Mouse (Mus musculus): Measurements from ENCODE around the gene Aknad1. TPM values are rescaled to one million over a fixed set of nuclear protein-coding genes. Genes with fewer than 3 reads are reported as not detected.

Aknad1 gene
- polyA plus RNA-seq, 1 experiment from 2014 or later: not detected

DNA sequence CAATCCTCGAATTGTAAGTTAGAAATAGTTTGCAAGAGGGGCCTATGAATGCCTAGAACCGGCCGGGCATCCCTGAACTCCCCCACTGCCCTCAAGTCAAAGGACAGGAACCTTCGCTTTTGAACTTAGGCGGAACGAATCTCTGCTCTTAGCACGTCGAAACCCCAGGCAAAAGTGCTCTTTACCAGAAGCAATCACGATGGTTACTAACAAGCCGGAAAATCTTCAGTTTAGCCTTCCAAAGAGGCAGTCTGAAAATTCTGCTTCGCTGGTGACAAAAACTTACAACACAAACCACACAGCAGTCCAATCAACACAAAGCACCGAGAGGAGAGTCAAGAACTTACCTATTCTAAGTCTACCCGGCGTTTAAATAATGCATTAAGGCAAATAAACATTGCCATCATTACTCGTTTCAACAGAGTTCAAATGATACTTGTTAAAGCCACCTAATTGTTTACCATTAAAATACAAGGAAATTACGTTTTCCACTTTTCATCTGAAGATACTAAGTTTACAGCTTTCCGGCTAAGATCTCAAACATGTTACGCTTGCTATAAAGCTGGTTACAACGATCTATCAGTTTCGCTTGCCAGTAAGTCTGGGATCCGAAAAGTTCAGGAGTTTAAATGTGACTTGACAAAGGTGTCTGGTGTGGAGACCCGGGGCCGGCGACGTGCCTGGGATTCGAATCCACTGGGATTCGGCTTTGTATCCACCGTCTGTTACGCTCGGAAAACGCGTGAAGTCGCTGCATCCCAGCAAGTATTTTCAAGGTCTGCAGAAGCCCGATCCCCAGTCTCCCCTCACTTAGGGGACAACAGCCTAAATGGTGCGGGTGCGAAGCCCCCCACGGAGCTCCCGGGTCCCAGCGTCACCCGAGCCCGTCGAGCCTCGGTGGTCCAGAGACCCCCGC, 18.1 kb upstream of the Aknad1 start:
- Histone ChIP-seq H3K36me3 (no peaks in the 10 kb centered on the region), H3K4me1 (peaks cover 14% of the 10 kb centered on the region), H3K27ac (peak overlapping the region; percentile 93), H3K9me3 (no peaks in the 10 kb centered on the region), H3K27me3 (ENCODE audit: insufficient read depth, poor library complexity, severe bottlenecking) (no peaks in the 10 kb centered on the region), H3K4me3 (peak overlapping the region; percentile 82)
- under 1% methylated on average over 44 of the region's 44 CpGs for WGBS
- peak; percentile 82 for DNase-seq (ENCODE audit: low spot score)

DNA sequence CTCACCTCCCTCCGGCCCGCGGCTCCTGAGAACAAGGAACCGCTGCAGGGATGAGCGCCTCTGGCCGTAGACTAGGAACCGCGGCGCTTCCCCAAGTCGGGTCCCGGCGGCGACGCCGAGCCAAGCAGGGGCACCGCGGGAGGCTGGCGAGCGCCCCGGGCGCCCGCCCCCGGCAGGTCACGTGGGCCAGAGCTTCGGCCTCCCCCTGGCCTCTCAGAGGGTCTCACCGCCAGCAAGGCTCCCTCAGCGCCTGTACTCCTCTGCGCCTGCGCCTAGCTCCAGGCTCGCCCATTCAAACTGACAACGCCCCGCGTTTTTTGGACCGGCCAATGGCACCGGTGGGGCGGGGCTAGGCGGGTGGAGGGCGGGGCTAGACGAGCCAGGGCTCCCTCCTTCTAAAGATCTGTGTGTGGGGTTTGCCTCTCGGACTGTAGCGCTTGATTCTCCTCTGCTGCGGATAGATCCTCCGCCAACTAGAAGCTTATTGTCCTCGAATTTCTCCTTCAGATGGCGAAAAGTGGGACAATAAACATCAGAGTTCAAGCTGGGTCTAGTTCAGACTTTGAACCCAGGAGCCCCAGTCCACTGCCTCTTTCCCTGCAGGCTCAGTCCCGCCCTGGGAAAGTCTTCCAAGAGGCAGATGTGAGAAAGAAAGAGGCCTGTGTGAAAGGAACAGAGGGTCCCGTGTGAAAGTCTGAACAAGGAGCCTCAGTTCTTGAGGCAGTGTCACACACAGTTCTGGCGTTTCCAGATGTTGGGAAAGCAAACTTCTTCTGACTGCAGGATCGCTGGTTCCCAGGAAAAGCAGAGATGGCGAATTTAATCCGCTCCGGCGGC, 17.2 kb upstream of the Aknad1 start, which contains the start of gene Gpsm2:
TSS of gene Gpsm2 (minus strand) at position 274 of the 837 bp plus-strand sequence.
- DNase-seq (ENCODE audit: low spot score): peak; percentile 99
- Histone ChIP-seq H3K4me1 (peaks cover 14% of the 10 kb centered on the region), H3K4me3 (peak within 1 kb of the TSS; percentile 82), H3K27me3 (ENCODE audit: insufficient read depth, poor library complexity, severe bottlenecking) (no peaks in the 10 kb centered on the region), H3K36me3 (no peaks in the 10 kb centered on the region), H3K9me3 (no peaks in the 10 kb centered on the region), H3K27ac (peak within 1 kb of the TSS; percentile 93)
- 4% methylated on average over 53 of the region's 53 CpGs for WGBS

DNA sequence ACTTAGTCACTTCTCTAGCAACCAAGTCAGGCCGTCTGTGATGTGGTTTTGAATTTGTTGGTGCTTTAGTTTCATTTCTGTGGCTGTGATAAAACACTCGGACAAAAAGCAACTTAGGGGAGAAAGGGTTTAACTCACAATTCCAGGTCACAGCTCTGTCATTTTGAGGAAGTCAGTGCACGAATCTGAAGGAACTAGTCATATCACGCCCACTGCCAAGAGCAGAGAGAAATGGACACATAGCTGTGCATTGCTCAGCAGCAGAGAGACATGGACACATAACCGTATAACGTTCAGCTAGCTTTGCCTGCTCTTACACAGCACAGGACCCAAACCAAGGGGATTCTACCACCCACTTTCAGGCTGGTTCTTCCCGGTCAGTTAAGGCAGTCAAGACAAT, 13.0 kb upstream of the Aknad1 start:
- DNase-seq (ENCODE audit: low spot score): no peak
- no peak overlapping the region for H3K27ac ChIP-seq
- 88% methylated on average over 7 of the region's 7 CpGs for WGBS
- H3K4me3 ChIP-seq: no peak overlapping the region
- no peaks in the 10 kb centered on the region for H3K27me3 ChIP-seq (ENCODE audit: insufficient read depth, poor library complexity, severe bottlenecking)
- no peaks in the 10 kb centered on the region for H3K9me3 ChIP-seq
- H3K36me3 ChIP-seq: no peaks in the 10 kb centered on the region
- H3K4me1 ChIP-seq: no peaks in the 10 kb centered on the region

DNA sequence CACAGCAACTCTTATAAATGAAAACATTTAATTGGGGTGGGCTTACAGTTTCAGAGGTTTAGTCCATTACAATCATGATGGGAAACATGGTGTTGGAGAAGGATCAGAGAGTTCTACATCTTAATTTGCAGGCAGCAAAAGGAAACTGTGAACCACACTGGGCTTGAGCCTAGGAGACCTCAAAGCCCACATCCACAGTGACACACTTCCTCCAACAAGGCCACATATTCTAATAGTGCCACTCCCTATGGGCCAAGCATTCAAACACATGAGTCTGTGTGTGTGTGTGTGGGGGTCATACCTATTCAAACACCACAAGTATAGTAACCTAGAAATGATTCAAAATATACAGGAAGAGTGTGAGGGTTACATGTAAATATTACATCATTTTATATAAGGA, 12.1 kb upstream of the Aknad1 start:
- no peak for DNase-seq (ENCODE audit: low spot score)
- Histone ChIP-seq H3K27ac (no peak overlapping the region), H3K9me3 (no peaks in the 10 kb centered on the region), H3K4me3 (no peak overlapping the region), H3K27me3 (ENCODE audit: insufficient read depth, poor library complexity, severe bottlenecking) (no peaks in the 10 kb centered on the region), H3K4me1 (no peaks in the 10 kb centered on the region), H3K36me3 (no peaks in the 10 kb centered on the region)

DNA sequence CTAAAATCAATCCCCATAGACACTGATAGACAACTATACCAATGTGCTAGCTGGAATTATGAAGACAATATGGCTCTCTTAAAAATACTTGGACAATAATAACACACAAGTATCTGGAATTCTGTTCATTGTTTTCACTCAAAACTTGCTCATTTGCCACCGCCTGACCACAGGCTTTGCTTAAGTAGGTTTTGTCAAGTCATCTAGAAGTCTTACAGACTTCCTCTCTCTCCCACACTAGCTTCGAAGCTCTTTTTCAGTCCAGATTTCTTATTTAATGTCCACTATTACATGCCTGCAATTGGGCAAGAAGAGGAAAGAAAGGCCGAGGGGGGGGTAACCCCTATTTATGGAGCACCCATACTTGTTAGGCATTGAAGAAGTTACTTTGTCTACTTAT, 11.7 kb upstream of the Aknad1 start:
- Histone ChIP-seq H3K36me3 (no peaks in the 10 kb centered on the region), H3K9me3 (no peaks in the 10 kb centered on the region), H3K27me3 (ENCODE audit: insufficient read depth, poor library complexity, severe bottlenecking) (no peaks in the 10 kb centered on the region), H3K27ac (no peak overlapping the region), H3K4me1 (no peaks in the 10 kb centered on the region), H3K4me3 (no peak overlapping the region)
- 85% methylated on average over 3 of the region's 3 CpGs for WGBS
- no peak for DNase-seq (ENCODE audit: low spot score)

DNA sequence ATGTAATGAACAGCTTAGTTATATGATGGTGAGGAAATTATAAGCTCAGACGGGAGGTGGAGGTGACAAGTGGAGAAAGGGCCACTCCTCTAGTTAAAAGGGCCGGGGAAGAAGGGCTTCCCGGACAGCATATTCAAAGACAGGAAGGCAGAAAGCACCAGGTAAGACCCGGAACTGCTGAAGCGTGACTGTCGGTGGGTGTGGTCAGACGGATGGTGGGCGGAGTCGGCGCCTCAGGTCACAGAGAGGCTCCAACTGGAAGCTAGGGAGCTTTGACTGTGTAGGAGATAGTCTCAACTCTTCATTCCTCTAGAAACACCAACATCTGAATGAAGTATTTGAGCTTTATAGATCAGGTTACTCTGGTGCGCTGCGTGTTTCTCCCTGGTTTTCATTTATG, 9.1 kb upstream of the Aknad1 start:
- 25% methylated on average over 12 of the region's 12 CpGs for WGBS
- H3K4me3 ChIP-seq: no peak overlapping the region
- no peaks in the 10 kb centered on the region for H3K4me1 ChIP-seq
- peak; percentile 80 for DNase-seq (ENCODE audit: low spot score)
- no peaks in the 10 kb centered on the region for H3K36me3 ChIP-seq
- no peaks in the 10 kb centered on the region for H3K27me3 ChIP-seq (ENCODE audit: insufficient read depth, poor library complexity, severe bottlenecking)
- H3K27ac ChIP-seq: no peak overlapping the region
- no peaks in the 10 kb centered on the region for H3K9me3 ChIP-seq

DNA sequence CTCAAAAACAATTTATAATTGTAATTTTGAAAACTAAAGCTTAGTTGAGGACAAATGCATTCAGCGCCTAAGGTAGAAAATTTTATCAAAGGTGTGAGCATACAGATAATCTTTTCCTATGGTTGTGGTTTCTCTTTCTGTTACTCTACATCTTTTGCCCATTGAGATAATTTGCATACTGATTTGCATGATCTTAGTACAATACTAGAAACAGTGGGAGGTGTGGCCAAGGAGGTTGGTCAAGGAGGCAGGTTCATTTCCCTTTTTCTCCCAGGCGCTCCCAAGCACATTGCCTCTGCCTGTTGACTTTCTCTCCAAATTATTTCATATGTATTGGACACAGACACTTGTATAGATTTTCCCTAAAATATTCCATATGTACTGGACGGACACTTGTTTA, 1.7 kb upstream of the Aknad1 start:
- Histone ChIP-seq H3K4me1 (0 out of 2 replicates have a peak, but pooled peaks cover 4% of the 10 kb centered on the region), H3K27me3 (ENCODE audit: insufficient read depth, poor library complexity, severe bottlenecking) (peaks cover 7% of the 10 kb centered on the region; the same call in 1 of the 2 replicates), H3K9me3 (no peaks in the 10 kb centered on the region), H3K36me3 (no peaks in the 10 kb centered on the region), H3K4me3 (no peak overlapping the region), H3K27ac (no peak overlapping the region)
- DNase-seq (ENCODE audit: low spot score): no peak
- 70% methylated on average over 3 of the region's 3 CpGs for WGBS

DNA sequence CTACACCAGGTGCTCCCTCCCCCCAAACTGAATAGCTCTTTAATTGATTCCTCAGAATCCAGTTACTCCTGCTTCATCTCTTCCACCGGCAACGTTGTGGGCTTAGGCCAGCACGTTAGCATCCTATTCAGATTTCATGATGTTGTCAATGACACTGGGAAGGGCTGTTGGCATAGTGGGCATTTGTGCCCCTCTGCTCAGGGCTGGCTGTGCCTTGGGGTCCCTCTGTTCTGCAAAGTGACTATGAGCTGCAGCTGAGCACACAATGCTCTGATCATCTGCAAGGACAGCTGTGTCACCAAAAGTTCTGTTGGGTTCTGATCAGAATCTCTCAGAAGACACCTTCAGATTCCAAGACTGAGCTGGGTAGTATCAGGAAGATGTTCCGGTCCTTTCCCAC, 4.6 kb downstream of the Aknad1 start:
- H3K27ac ChIP-seq: no peak overlapping the region
- H3K4me1 ChIP-seq: 0 out of 2 replicates have a peak, but pooled peaks cover 4% of the 10 kb centered on the region
- no peaks in the 10 kb centered on the region for H3K9me3 ChIP-seq
- no peak overlapping the region for H3K4me3 ChIP-seq
- WGBS: 85% methylated on average over 4 of the region's 4 CpGs
- H3K27me3 ChIP-seq (ENCODE audit: insufficient read depth, poor library complexity, severe bottlenecking): peaks cover 7% of the 10 kb centered on the region; the same call in 1 of the 2 replicates
- H3K36me3 ChIP-seq: no peaks in the 10 kb centered on the region
- DNase-seq (ENCODE audit: low spot score): no peak

DNA sequence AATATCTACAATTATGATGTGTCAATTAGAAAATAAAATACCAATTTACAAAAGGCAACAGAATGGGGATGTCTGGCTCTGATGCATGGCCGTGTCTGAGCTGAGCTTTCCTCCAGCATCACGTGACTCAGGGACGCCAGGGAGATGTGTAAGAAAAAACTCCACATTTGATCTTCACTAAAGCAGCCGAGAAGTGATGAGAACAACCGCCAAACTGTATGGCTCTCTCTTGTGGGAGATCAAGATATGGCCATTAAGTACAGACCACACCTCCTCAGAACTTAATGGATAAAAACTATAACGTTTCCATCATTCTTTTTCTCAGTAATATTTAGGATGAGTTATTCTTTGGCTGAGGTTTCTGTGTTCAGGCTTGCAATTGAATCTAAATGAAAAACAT, 11.6 kb downstream of the Aknad1 start:
- no peaks in the 10 kb centered on the region for H3K9me3 ChIP-seq
- DNase-seq (ENCODE audit: low spot score): no peak
- no peak overlapping the region for H3K4me3 ChIP-seq
- H3K27me3 ChIP-seq (ENCODE audit: insufficient read depth, poor library complexity, severe bottlenecking): 0 out of 2 replicates have a peak, but pooled peaks cover 5% of the 10 kb centered on the region
- H3K4me1 ChIP-seq: no peaks in the 10 kb centered on the region
- H3K27ac ChIP-seq: no peak overlapping the region
- WGBS: 65% methylated on average over 6 of the region's 6 CpGs
- no peaks in the 10 kb centered on the region for H3K36me3 ChIP-seq

DNA sequence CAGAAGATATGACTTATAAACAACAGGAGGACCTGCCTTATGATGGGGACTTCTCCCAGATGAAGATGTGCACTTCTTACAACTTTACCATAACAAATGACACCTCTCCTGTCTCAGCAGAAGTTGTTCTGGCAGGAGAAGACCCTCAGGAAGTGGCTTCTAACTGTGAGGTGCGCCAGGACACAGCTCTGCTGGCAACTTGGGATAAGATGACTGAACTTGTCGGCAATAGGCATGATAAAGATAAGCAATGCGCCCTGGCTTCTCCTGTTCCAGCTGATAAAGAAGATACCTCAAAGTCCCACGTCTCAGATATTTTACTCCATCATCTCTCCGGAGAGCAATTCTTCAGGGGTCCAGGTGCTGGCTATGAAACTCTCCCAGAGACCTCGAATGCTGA, 12.2 kb downstream of the Aknad1 start:
- Histone ChIP-seq H3K36me3 (no peaks in the 10 kb centered on the region), H3K27me3 (ENCODE audit: insufficient read depth, poor library complexity, severe bottlenecking) (0 out of 2 replicates have a peak, but pooled peaks cover 5% of the 10 kb centered on the region), H3K4me3 (no peak overlapping the region), H3K9me3 (no peaks in the 10 kb centered on the region), H3K27ac (no peak overlapping the region), H3K4me1 (no peaks in the 10 kb centered on the region)
- 53% methylated on average over 6 of the region's 6 CpGs for WGBS
- DNase-seq (ENCODE audit: low spot score): no peak

DNA sequence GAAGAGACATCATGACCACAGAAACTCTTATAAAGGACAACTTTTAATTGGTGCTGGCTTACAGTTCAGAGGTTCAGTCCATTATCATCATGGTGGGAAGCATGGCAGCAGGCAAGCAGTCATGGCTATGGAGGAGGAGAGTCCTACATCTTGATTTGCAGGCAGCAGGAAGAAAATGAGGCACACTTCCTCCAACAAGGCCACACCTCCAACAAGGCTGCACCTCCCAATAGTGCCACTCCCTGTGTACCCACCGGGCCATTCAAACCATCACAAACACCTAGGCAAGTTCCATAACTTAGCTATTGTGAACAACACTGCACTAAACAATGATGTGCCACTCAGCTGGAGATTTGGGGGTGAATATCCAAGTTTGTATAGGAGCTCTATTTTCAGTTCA, 15.1 kb downstream of the Aknad1 start:
- 83% methylated on average over 1 of the region's 1 CpGs for WGBS
- Histone ChIP-seq H3K4me3 (no peak overlapping the region), H3K9me3 (no peaks in the 10 kb centered on the region), H3K27me3 (ENCODE audit: insufficient read depth, poor library complexity, severe bottlenecking) (0 out of 2 replicates have a peak, but pooled peaks cover 5% of the 10 kb centered on the region), H3K27ac (no peak overlapping the region), H3K36me3 (no peaks in the 10 kb centered on the region), H3K4me1 (no peaks in the 10 kb centered on the region)
- DNase-seq (ENCODE audit: low spot score): no peak

DNA sequence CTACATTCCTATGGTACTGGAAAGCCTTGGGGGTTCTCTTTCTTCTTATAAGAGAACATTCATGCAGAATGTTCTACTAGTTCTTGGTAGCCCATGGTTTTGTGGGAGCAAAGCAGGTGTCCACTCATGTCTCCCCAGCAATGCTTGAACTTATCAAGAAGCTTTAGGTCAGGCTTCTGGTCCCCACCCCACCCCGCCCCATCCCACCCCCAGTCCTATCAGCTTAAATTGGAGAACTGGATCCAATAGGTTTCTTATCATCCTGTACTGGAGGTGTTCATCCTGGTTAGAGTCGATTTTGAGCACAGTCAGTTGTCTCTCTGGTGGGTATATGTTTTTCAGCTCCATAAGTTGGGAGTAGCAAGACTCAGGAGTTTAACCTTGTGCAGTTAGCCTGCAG, 16.1 kb downstream of the Aknad1 start:
- H3K4me3 ChIP-seq: no peak overlapping the region
- 0 out of 2 replicates have a peak, but pooled peaks cover 5% of the 10 kb centered on the region for H3K27me3 ChIP-seq (ENCODE audit: insufficient read depth, poor library complexity, severe bottlenecking)
- DNase-seq (ENCODE audit: low spot score): no peak
- no peaks in the 10 kb centered on the region for H3K4me1 ChIP-seq
- no peak overlapping the region for H3K27ac ChIP-seq
- 74% methylated on average over 2 of the region's 2 CpGs for WGBS
- H3K36me3 ChIP-seq: no peaks in the 10 kb centered on the region
- H3K9me3 ChIP-seq: no peaks in the 10 kb centered on the region

DNA sequence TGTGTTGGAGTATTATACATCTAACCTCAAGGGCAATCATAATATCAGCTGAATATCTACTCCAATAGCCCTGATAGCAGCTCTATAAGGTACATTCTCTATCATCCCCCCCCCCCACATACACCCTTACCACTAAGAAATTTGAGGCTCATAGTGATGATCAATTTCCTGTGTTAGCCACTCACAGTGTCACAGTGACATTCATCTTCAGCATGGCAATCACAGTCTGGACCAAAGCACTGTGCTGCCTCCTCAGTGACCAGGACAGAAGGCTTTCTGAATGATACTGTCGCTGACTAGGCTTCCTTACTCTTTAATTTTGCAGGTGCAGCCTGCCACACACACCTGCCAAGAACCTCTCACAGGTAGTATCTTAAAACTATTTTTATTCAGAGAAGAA, 16.7 kb downstream of the Aknad1 start:
- H3K4me3 ChIP-seq: no peak overlapping the region
- H3K9me3 ChIP-seq: no peaks in the 10 kb centered on the region
- DNase-seq (ENCODE audit: low spot score): no peak
- H3K27ac ChIP-seq: no peak overlapping the region
- WGBS: 66% methylated on average over 1 of the region's 1 CpGs
- H3K4me1 ChIP-seq: no peaks in the 10 kb centered on the region
- no peaks in the 10 kb centered on the region for H3K36me3 ChIP-seq
- 0 out of 2 replicates have a peak, but pooled peaks cover 5% of the 10 kb centered on the region for H3K27me3 ChIP-seq (ENCODE audit: insufficient read depth, poor library complexity, severe bottlenecking)
